Mouse (Mus musculus) v-Abl transformed pro-B cells (cell line): ENCODE measurements at regions not wholly inside any gene's neighbourhood (a gene's known extent, or its start where the extent isn't known, plus 50 kb on each side); places are given as distances from the start of the nearest gene placed in this dataset.

Experiments
- in situ Hi-C, 2 experiments: fragments of 400-800 bp; cut with MboI; formaldehyde crosslinking; loops; one replicate each; pipeline ENCODE4 v1.15.1; 2025; ENCODE audit not compliant: unreplicated experiment in 2 of 2

GRCm38 (mm10) chr2:147710593-147711265 lies 336.0 kb downstream of the Foxa2 start:
- in situ Hi-C loops = no loop called here

- in situ Hi-C loops = no loop called here
Observed at GRCm38 (mm10) chr2:147709799-147710198, 337.0 kb downstream of the Foxa2 start.

- in situ Hi-C loops = no loop called here
Observed at GRCm38 (mm10) chr2:147707156-147707555, 339.6 kb downstream of the Foxa2 start.

GRCm38 (mm10) chr2:147703981-147704380 lies 342.3 kb downstream of the Pax1 start:
- in situ Hi-C loops = no loop called here

GRCm38 (mm10) chr2:147702330-147703063 lies 340.8 kb downstream of the Pax1 start:
- in situ Hi-C loops = no loop called here

GRCm38 (mm10) chr2:147699524-147700081 lies 337.9 kb downstream of the Pax1 start:
- in situ Hi-C loops = no loop called here

- in situ Hi-C loops = no loop called here
Observed at GRCm38 (mm10) chr2:147691896-147692295, 330.2 kb downstream of the Pax1 start.

- in situ Hi-C loops = no loop called here
Observed at GRCm38 (mm10) chr2:147690506-147691208, 328.9 kb downstream of the Pax1 start.

- in situ Hi-C loops = no loop called here
Observed at GRCm38 (mm10) chr2:147688742-147689141, 327.0 kb downstream of the Pax1 start.

GRCm38 (mm10) chr2:147656667-147657066 lies 294.9 kb downstream of the Pax1 start:
- in situ Hi-C loops = no loop called here

- in situ Hi-C loops = no loop called here
Observed at GRCm38 (mm10) chr2:147650229-147650628, 288.5 kb downstream of the Pax1 start.

- in situ Hi-C loops = no loop called here
Observed at GRCm38 (mm10) chr2:147647972-147648371, 286.2 kb downstream of the Pax1 start.

GRCm38 (mm10) chr2:147647506-147647905 lies 285.8 kb downstream of the Pax1 start:
- in situ Hi-C loops = no loop called here

GRCm38 (mm10) chr2:147637882-147638281 lies 276.2 kb downstream of the Pax1 start:
- in situ Hi-C loops = no loop called here

GRCm38 (mm10) chr2:147632737-147633136 lies 271.0 kb downstream of the Pax1 start:
- in situ Hi-C loops = no loop called here

GRCm38 (mm10) chr2:147629716-147630115 lies 268.0 kb downstream of the Pax1 start:
- in situ Hi-C loops = no loop called here

GRCm38 (mm10) chr2:147627096-147627495 lies 265.4 kb downstream of the Pax1 start:
- in situ Hi-C loops = no loop called here

GRCm38 (mm10) chr2:147623116-147623515 lies 261.4 kb downstream of the Pax1 start:
- in situ Hi-C loops = no loop called here

- in situ Hi-C loops = no loop called here
Observed at GRCm38 (mm10) chr2:147617849-147618248, 256.1 kb downstream of the Pax1 start.

- in situ Hi-C loops = no loop called here
Observed at GRCm38 (mm10) chr2:147610343-147610742, 248.6 kb downstream of the Pax1 start.

GRCm38 (mm10) chr2:147601639-147602038 lies 239.9 kb downstream of the Pax1 start:
- in situ Hi-C loops = no loop called here
